Mouse (Mus musculus): ENCODE data around the gene Traf1. TPM values are rescaled to one million over a fixed set of nuclear protein-coding genes. Genes with fewer than 3 reads are reported as not detected.
A peak's percentile ranks its signal among the peaks of the same experiment; 100 is the strongest.

Traf1 gene
- polyA plus RNA-seq, 1 experiment from 2014 or later, result 0.37 TPM

DNA sequence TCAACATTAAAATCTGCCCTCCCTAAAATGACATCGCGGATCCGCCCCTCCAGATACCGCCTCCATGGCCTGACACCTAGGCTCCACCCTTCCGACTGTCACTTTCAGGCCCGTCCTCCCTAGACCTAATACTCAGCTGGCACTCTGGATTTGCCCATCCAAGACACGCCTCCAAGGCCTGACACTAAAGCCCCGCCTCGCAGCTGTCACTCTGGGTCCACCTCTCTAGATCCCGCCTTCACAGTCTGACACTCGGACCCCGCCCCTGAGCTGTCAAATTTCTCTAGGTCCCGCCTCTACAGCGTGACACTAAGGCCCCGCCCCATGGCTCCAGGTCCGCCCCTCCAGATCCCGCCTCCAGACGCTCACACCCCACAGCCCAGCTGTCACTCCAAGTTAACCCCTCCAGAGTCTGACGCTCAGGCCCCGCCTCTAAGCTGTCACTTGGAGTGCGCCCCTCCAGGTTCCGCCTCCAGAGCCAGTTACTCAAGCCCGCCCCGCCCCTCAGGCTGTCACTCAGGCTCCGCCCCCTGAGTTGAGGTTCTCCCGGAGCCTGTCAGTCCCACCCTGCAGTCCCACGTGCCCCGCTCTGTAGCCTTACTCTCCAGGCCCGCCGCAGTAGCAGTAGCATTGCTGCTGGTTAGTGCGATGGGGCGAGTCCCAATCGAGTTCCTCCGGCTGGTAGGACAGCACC lies 56.6 kb downstream of the Traf1 start:
- H3K27ac ChIP-seq, result peak overlapping the region; percentile 46
- H3K4me2 ChIP-seq, result peak overlapping the region; percentile 56
- no peaks in the 10 kb centered on the region for H3K9me3 ChIP-seq
- H3K4me3 ChIP-seq (replicated peaks), result peak overlapping the region; percentile 32
- ATAC-seq (ENCODE audit: low FRiP score), result peak; percentile 98
- peaks cover 7% of the 10 kb centered on the region; the same call in 1 of the 2 replicates for H3K27me3 ChIP-seq
- H3K9ac ChIP-seq, result peak overlapping the region; percentile 29; the same call in 1 of the 2 replicates
- under 1% methylated on average over 34 of the region's 34 CpGs for WGBS
- H3K4me1 ChIP-seq, result peaks cover 16% of the 10 kb centered on the region
- peaks cover 6% of the 10 kb centered on the region; the same call in 1 of the 2 replicates for H3K36me3 ChIP-seq (replicated peaks)

- H3K4me3 ChIP-seq (replicated peaks), result no peak overlapping the region
- H3K36me3 ChIP-seq (replicated peaks), result peaks cover 6% of the 10 kb centered on the region; the same call in 1 of the 2 replicates
- WGBS, result 86% methylated on average over 4 of the region's 4 CpGs
- ATAC-seq (ENCODE audit: low FRiP score), result no peak
- H3K9ac ChIP-seq, result no peak overlapping the region
- H3K27me3 ChIP-seq, result peaks cover 7% of the 10 kb centered on the region; the same call in 1 of the 2 replicates
- H3K9me3 ChIP-seq, result no peaks in the 10 kb centered on the region
- peak overlapping the region; percentile 46; the same call in 1 of the 2 replicates for H3K27ac ChIP-seq
- H3K4me1 ChIP-seq, result peaks cover 16% of the 10 kb centered on the region
- peak overlapping the region; percentile 56; the same call in 1 of the 2 replicates for H3K4me2 ChIP-seq
Measured at GRCm38 (mm10) chr2:34903652-34904405, 57.7 kb downstream of the Traf1 start.

DNA sequence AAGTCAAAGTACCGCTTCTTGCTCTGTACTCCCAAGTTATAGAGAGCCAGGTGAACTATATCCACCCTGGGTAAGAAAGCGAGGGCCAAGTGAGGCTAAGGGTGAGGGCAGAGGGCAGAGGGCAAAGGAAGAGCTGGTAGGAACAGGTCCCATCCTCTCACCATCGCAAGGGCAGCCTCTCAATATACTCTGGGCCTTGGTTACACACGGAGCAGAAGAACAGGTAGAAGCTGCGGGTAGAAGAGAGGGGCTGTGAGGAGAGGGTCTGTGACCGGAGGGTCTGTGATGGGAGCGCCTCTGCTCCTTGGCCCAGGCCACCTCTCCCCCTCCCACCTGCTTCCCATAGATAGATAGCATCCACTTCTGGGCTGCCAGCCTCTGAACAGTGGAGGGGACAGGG lies 58.4 kb downstream of the Traf1 start:
- Histone ChIP-seq H3K27ac (no peak overlapping the region), H3K36me3 (replicated peaks) (peaks cover 6% of the 10 kb centered on the region; the same call in 1 of the 2 replicates), H3K4me1 (peaks cover 16% of the 10 kb centered on the region), H3K9ac (no peak overlapping the region), H3K27me3 (peaks cover 7% of the 10 kb centered on the region; the same call in 1 of the 2 replicates), H3K9me3 (no peaks in the 10 kb centered on the region), H3K4me2 (no peak overlapping the region), H3K4me3 (replicated peaks) (no peak overlapping the region)
- WGBS, result 87% methylated on average over 7 of the region's 7 CpGs
- no peak for ATAC-seq (ENCODE audit: low FRiP score)

DNA sequence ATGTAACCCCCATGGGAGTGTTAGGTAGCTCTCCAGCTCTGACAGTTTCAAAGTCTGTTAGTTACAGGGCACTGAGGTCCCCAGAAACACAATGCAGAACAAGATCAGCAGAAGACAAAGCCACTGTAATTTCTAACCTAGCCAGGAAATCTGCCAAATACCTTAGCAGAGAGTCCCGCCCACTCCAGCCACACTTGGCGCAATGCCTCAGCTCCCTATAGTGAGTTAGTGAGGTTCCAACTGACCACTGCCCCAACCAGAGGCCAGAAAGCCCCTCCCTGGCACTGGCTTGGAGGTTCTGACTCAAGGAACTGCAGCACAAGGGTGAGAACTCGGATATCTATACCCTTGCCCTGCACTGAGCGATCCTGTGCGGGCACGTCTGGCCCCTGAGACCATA lies 58.8 kb downstream of the Traf1 start:
- no peak overlapping the region for H3K9ac ChIP-seq
- H3K27ac ChIP-seq, result no peak overlapping the region
- 89% methylated on average over 6 of the region's 6 CpGs for WGBS
- peaks cover 7% of the 10 kb centered on the region; the same call in 1 of the 2 replicates for H3K27me3 ChIP-seq
- no peak overlapping the region for H3K4me3 ChIP-seq (replicated peaks)
- ATAC-seq (ENCODE audit: low FRiP score), result no peak
- no peaks in the 10 kb centered on the region for H3K9me3 ChIP-seq
- H3K4me2 ChIP-seq, result no peak overlapping the region
- peaks cover 6% of the 10 kb centered on the region; the same call in 1 of the 2 replicates for H3K36me3 ChIP-seq (replicated peaks)
- peaks cover 16% of the 10 kb centered on the region for H3K4me1 ChIP-seq

DNA sequence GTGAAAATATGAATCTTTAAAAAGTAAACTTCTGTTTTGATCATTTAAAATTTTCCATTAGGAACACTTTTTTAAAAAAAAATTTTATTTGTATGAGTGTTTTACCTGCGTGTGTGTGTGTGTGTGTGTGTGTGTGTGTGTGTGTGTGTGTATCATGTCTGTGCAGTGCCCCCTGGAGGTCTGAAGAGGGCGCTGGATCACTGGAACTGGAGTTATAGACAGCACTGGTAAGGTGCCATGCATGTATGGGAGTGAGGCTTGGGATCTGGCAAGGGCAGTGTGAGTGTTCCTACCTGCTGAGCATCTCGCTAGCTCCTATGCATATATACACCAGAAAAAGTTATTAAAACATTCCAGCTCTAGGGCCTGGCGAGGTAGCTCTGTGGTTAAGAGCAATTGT lies 59.8 kb downstream of the Traf1 start:
- H3K27ac ChIP-seq, result no peak overlapping the region
- peaks cover 6% of the 10 kb centered on the region; the same call in 1 of the 2 replicates for H3K36me3 ChIP-seq (replicated peaks)
- no peaks in the 10 kb centered on the region for H3K9me3 ChIP-seq
- no peak overlapping the region for H3K4me3 ChIP-seq (replicated peaks)
- no peak for ATAC-seq (ENCODE audit: low FRiP score)
- H3K27me3 ChIP-seq, result peaks cover 5% of the 10 kb centered on the region; the same call in 1 of the 2 replicates
- 75% methylated on average over 4 of the region's 4 CpGs for WGBS
- H3K4me1 ChIP-seq, result peaks cover 16% of the 10 kb centered on the region
- no peak overlapping the region for H3K9ac ChIP-seq
- no peak overlapping the region for H3K4me2 ChIP-seq

GRCm38 (mm10) chr2:34900412-34900811 lies 61.2 kb downstream of the Traf1 start:
- H3K4me1 ChIP-seq, result peaks cover 12% of the 10 kb centered on the region
- no peak overlapping the region for H3K27ac ChIP-seq
- H3K4me3 ChIP-seq (replicated peaks), result no peak overlapping the region
- no peak for ATAC-seq (ENCODE audit: low FRiP score)
- H3K4me2 ChIP-seq, result no peak overlapping the region
- no peak overlapping the region for H3K9ac ChIP-seq
- 83% methylated on average over 1 of the region's 1 CpGs for WGBS
- H3K27me3 ChIP-seq, result no peaks in the 10 kb centered on the region
- H3K9me3 ChIP-seq, result no peaks in the 10 kb centered on the region
- H3K36me3 ChIP-seq (replicated peaks), result peaks cover 6% of the 10 kb centered on the region; the same call in 1 of the 2 replicates

- peaks cover 9% of the 10 kb centered on the region for H3K4me1 ChIP-seq
- H3K9ac ChIP-seq, result no peak overlapping the region
- no peaks in the 10 kb centered on the region for H3K27me3 ChIP-seq
- H3K4me3 ChIP-seq (replicated peaks), result no peak overlapping the region
- H3K36me3 ChIP-seq (replicated peaks), result peaks cover 6% of the 10 kb centered on the region; the same call in 1 of the 2 replicates
- no peak overlapping the region for H3K27ac ChIP-seq
- ATAC-seq (ENCODE audit: low FRiP score), result no peak
- H3K4me2 ChIP-seq, result no peak overlapping the region
- WGBS, result 82% methylated on average over 11 of the region's 11 CpGs
- H3K9me3 ChIP-seq, result no peaks in the 10 kb centered on the region
Measured at GRCm38 (mm10) chr2:34899682-34900081, 61.9 kb downstream of the Traf1 start.

- Histone ChIP-seq H3K9ac (no peak overlapping the region), H3K4me2 (no peak overlapping the region), H3K4me3 (replicated peaks) (no peak overlapping the region), H3K4me1 (no peaks in the 10 kb centered on the region), H3K9me3 (no peaks in the 10 kb centered on the region), H3K27ac (no peak overlapping the region), H3K27me3 (no peaks in the 10 kb centered on the region), H3K36me3 (replicated peaks) (peaks cover 6% of the 10 kb centered on the region; the same call in 1 of the 2 replicates)
- 19% methylated on average over 10 of the region's 10 CpGs for WGBS
- ATAC-seq (ENCODE audit: low FRiP score), result no peak
Measured at GRCm38 (mm10) chr2:34897820-34898219, 63.8 kb downstream of the Traf1 start.

DNA sequence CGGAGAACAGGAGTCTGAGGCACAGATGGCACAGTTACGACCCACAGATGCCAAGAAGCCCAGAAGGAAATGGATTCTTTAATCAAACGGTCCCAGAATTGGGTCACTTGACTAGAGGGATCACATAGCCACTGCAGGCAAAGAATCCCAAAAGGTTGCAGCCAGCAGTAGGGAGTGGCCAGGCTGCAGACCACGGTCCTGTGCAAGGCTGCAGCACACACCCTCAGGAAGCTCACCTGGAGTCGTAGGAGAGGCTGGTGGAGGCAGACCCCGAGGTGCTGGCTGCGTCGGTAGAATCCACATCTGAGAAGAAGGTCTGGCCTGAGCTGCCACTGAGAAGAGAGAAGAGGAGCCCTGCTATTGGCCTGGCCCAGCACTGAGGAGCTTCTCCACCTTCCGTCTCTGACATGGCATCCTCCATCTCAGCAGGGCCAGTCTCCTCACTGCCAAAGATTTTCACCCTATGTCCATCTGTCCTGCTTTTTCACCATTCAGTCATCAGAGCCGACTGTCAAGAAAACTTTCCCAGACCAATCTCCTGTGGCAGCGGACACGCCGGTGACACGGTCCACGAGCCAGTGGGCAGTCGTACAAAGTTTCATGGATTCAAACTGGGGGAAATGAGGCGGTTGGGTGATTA lies 64.6 kb downstream of the Traf1 start:
- Histone ChIP-seq H3K9me3 (no peaks in the 10 kb centered on the region), H3K27ac (no peak overlapping the region), H3K4me1 (no peaks in the 10 kb centered on the region), H3K9ac (no peak overlapping the region), H3K27me3 (no peaks in the 10 kb centered on the region), H3K4me2 (no peak overlapping the region), H3K4me3 (replicated peaks) (no peak overlapping the region), H3K36me3 (replicated peaks) (no peaks in the 10 kb centered on the region)
- no peak for ATAC-seq (ENCODE audit: low FRiP score)
- WGBS, result 87% methylated on average over 17 of the region's 17 CpGs

DNA sequence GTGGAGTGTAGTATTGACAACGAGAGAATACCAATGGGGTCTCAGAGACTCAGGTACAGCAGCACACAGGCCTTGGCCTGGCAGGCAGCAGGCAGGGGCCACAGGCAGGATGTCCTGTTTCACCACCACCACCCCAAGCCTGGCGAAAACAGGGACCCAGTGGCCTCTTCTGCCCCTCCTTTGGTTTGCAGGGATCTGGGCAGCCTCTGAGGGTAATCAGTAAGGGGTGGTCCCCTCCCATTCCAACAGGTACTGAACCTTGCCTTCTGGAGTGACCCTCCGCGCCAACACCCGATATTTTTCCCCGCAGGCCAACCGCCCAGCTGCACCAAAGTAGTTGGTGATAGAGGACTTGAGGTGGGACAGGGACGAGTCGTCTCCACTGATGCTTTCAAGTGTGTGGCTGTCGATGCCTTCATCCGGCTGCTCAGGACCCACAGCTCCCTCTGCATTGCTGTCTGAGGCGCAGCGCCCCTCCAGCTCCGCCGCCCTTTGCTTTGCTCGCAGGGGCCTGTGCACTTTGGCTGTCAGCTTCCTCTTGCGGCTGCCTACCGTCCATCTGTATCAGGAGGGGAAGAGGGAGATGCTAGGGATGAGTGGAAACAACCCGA lies 66.0 kb downstream of the Traf1 start:
- Histone ChIP-seq H3K9ac (no peak overlapping the region), H3K27me3 (no peaks in the 10 kb centered on the region), H3K4me3 (replicated peaks) (no peak overlapping the region), H3K27ac (no peak overlapping the region), H3K4me1 (no peaks in the 10 kb centered on the region), H3K4me2 (no peak overlapping the region), H3K36me3 (replicated peaks) (no peaks in the 10 kb centered on the region), H3K9me3 (no peaks in the 10 kb centered on the region)
- ATAC-seq (ENCODE audit: low FRiP score), result no peak
- 80% methylated on average over 19 of the region's 19 CpGs for WGBS

GRCm38 (mm10) chr2:34893950-34894349 lies 67.6 kb downstream of the Traf1 start:
- H3K4me3 ChIP-seq (replicated peaks), result no peak overlapping the region
- H3K27ac ChIP-seq, result no peak overlapping the region
- H3K4me2 ChIP-seq, result no peak overlapping the region
- 74% methylated on average over 5 of the region's 5 CpGs for WGBS
- H3K9me3 ChIP-seq, result no peaks in the 10 kb centered on the region
- no peaks in the 10 kb centered on the region for H3K27me3 ChIP-seq
- H3K4me1 ChIP-seq, result no peaks in the 10 kb centered on the region
- H3K36me3 ChIP-seq (replicated peaks), result no peaks in the 10 kb centered on the region
- ATAC-seq (ENCODE audit: low FRiP score), result no peak
- no peak overlapping the region for H3K9ac ChIP-seq
